Mouse (Mus musculus): Measurements from ENCODE around the gene Stmn1.

Gene Stmn1

GRCm38 (mm10) chr4:134458856-134459255 lies 9.3 kb upstream of the Stmn1 start:
- DNase-seq, result no peak

GRCm38 (mm10) chr4:134460277-134460676 lies 7.8 kb upstream of the Stmn1 start:
- no peak for DNase-seq

- DNase-seq, result no peak
Measured at GRCm38 (mm10) chr4:134461252-134461651, 6.9 kb upstream of the Stmn1 start.

GRCm38 (mm10) chr4:134465789-134466188 lies 2.3 kb upstream of the Stmn1 start:
- DNase-seq, result no peak

- DNase-seq, result no peak
Measured at GRCm38 (mm10) chr4:134466381-134467262, 1.5 kb upstream of the Stmn1 start.

GRCm38 (mm10) chr4:134467435-134468214 lies 495 bp upstream of the Stmn1 start:
- no peak for DNase-seq

GRCm38 (mm10) chr4:134468578-134469266 lies 602 bp downstream of the Stmn1 start:
- DNase-seq, result peak; percentile 96

- no peak for DNase-seq
Measured at GRCm38 (mm10) chr4:134469341-134469796, 1.2 kb downstream of the Stmn1 start.

GRCm38 (mm10) chr4:134469985-134470384 lies 1.9 kb downstream of the Stmn1 start:
- no peak for DNase-seq

- DNase-seq, result no peak
Measured at GRCm38 (mm10) chr4:134471469-134471868, 3.3 kb downstream of the Stmn1 start.

- DNase-seq, result no peak
Measured at GRCm38 (mm10) chr4:134473764-134474163, 5.6 kb downstream of the Stmn1 start.

GRCm38 (mm10) chr4:134474240-134474639 lies 6.1 kb downstream of the Stmn1 start:
- no peak for DNase-seq

GRCm38 (mm10) chr4:134476899-134477298 lies 8.8 kb downstream of the Stmn1 start:
- DNase-seq, result no peak

- peak; percentile 91 for DNase-seq
Measured at GRCm38 (mm10) chr4:134478031-134478430, 9.9 kb downstream of the Stmn1 start.

GRCm38 (mm10) chr4:134479839-134480238 lies 11.7 kb downstream of the Stmn1 start:
- no peak for DNase-seq

- peak; percentile 75 for DNase-seq
Measured at GRCm38 (mm10) chr4:134480864-134481263, 12.7 kb downstream of the Stmn1 start.

GRCm38 (mm10) chr4:134481270-134481669 lies 13.2 kb downstream of the Stmn1 start:
- DNase-seq, result no peak

- no peak for DNase-seq
Measured at GRCm38 (mm10) chr4:134482442-134482841, 14.3 kb downstream of the Stmn1 start.

GRCm38 (mm10) chr4:134483078-134483688 lies 15.1 kb downstream of the Stmn1 start:
- DNase-seq, result no peak

GRCm38 (mm10) chr4:134483696-134484095 lies 15.6 kb downstream of the Stmn1 start:
- peak; percentile 87 for DNase-seq

GRCm38 (mm10) chr4:134484231-134484630 lies 16.1 kb downstream of the Stmn1 start:
- no peak for DNase-seq

GRCm38 (mm10) chr4:134485151-134485900 lies 17.2 kb downstream of the Stmn1 start:
- no peak for DNase-seq

Measured in right cerebral cortex, adult 18-20 months (tissue).